Mouse (Mus musculus): Measurements from ENCODE around the gene Zfp946. TPM values are rescaled to one million over a fixed set of nuclear protein-coding genes. Genes with fewer than 3 reads are reported as not detected.

The Zfp946 gene
- 49.7 TPM for polyA plus RNA-seq (2014; fragmentation: Illumina TruSeq; extraction: RNeasy Lipid Tissue Mini Kit (QIAGEN cat#74804); ENCODE audit: low read depth, low replicate concordance)

GRCm38 (mm10) chr17:22423952-22424617 lies at the start of gene Zfp946:
Zfp946 (plus strand) TSS chr17:22424222.

Other genes starting within 250 kb of the Zfp946 start
- gene Zfp994, start 198.6 kb upstream of the Zfp946 start, polyA plus RNA-seq (2014; fragmentation: Illumina TruSeq; extraction: RNeasy Lipid Tissue Mini Kit (QIAGEN cat#74804); ENCODE audit: low read depth, low replicate concordance), result 21.6 TPM
- gene CT030661.1, start 109.4 kb upstream of the Zfp946 start, polyA plus RNA-seq (2014; fragmentation: Illumina TruSeq; extraction: RNeasy Lipid Tissue Mini Kit (QIAGEN cat#74804); ENCODE audit: low read depth, low replicate concordance), result 59.6 TPM
- 41.6 TPM for gene Zfp944, start 62.8 kb upstream of the Zfp946 start, polyA plus RNA-seq (2014; fragmentation: Illumina TruSeq; extraction: RNeasy Lipid Tissue Mini Kit (QIAGEN cat#74804); ENCODE audit: low read depth, low replicate concordance)
- 63.6 TPM for gene Zfp758, start 62.8 kb upstream of the Zfp946 start, polyA plus RNA-seq (2014; fragmentation: Illumina TruSeq; extraction: RNeasy Lipid Tissue Mini Kit (QIAGEN cat#74804); ENCODE audit: low read depth, low replicate concordance)
- not detected for gene Vmn2r111, start 149.3 kb downstream of the Zfp946 start, polyA plus RNA-seq (2014; fragmentation: Illumina TruSeq; extraction: RNeasy Lipid Tissue Mini Kit (QIAGEN cat#74804); ENCODE audit: low read depth, low replicate concordance)
- gene Vmn2r112, start 176.7 kb downstream of the Zfp946 start, polyA plus RNA-seq (2014; fragmentation: Illumina TruSeq; extraction: RNeasy Lipid Tissue Mini Kit (QIAGEN cat#74804); ENCODE audit: low read depth, low replicate concordance), result not detected